8 mouse cellular contexts compared by ENCODE assay signal in genomic region chr11:72795149-72795454, GRCm38 (mm10). TPM values are rescaled to one million over a fixed set of nuclear protein-coding genes. Genes with fewer than 3 reads are reported as not detected.
DNase-seq lines count a peak whose midpoint lies in the region; ATAC-seq and TF ChIP-seq lines count a peak whose summit lies in the region.

No protein-coding gene starts in this region.

- H3K27ac ChIP-seq in kidney, embryonic 15.5 days: peak overlapping the region; percentile 88
- peak overlapping the region; percentile 91 for H3K27ac ChIP-seq in embryonic facial prominence, embryonic 10.5 days (replicated peaks)
- H3K27ac ChIP-seq in intestine, embryonic 14.5 days (ENCODE audit: low read depth): 0 out of 2 replicates have a peak overlapping the region, but pooled peaks have one; percentile 35
- peak overlapping the region; percentile 94 for H3K27ac ChIP-seq in midbrain, postnatal 0 days (ENCODE audit: low read depth, low read length)

- no peak for TF ChIP-seq CTCF in midbrain, postnatal 0 days (IDR thresholded peaks at IDR 0.05)

- H3K4me2 ChIP-seq in kidney, embryonic 15.5 days: peak overlapping the region; percentile 88
- peak overlapping the region; percentile 76 for H3K4me2 ChIP-seq in intestine, embryonic 14.5 days (ENCODE audit: low read length)
- peak overlapping the region; percentile 72 for H3K4me2 ChIP-seq in midbrain, postnatal 0 days (ENCODE audit: low read depth, low read length, poor library complexity, severe bottlenecking)

- H3K4me1 ChIP-seq in kidney, embryonic 15.5 days: peaks cover 19% of the 10 kb centered on the region
- H3K4me1 ChIP-seq in embryonic facial prominence, embryonic 10.5 days: peaks cover 17% of the 10 kb centered on the region
- no peaks in the 10 kb centered on the region; the same call in 1 of the 2 replicates for H3K4me1 ChIP-seq in intestine, embryonic 14.5 days (replicated peaks; ENCODE audit: control insufficient read depth, insufficient read depth, low read length)
- H3K4me1 ChIP-seq in midbrain, postnatal 0 days (ENCODE audit: insufficient read depth, low read length): no peaks in the 10 kb centered on the region

- no peak for DNase-seq in kidney, adult 8-10 months
- DNase-seq in embryonic facial prominence, embryonic 10.5 days (ENCODE audit: low spot score): no peak
- DNase-seq in intestine, embryonic 14.5 days (ENCODE audit: low spot score): no peak
- no peak for DNase-seq in midbrain, postnatal 0 days (ENCODE audit: low spot score)
- DNase-seq in adrenal gland, adult 8-10 months: no peak
- no peak for DNase-seq in embryo, embryonic 11 days
- no peak for DNase-seq in MN1 (ENCODE audit: low spot score)

- peak overlapping the region; percentile 99 for H3K4me3 ChIP-seq in kidney, embryonic 15.5 days (replicated peaks)
- H3K4me3 ChIP-seq in embryonic facial prominence, embryonic 10.5 days: peak overlapping the region; percentile 99
- peak overlapping the region; percentile 75 for H3K4me3 ChIP-seq in intestine, embryonic 14.5 days (ENCODE audit: low read depth, low read length)
- H3K4me3 ChIP-seq in midbrain, postnatal 0 days (ENCODE audit: low read depth, low read length): peak overlapping the region; percentile 99

- H3K27me3 ChIP-seq in kidney, embryonic 15.5 days: no peaks in the 10 kb centered on the region
- no peaks in the 10 kb centered on the region for H3K27me3 ChIP-seq in embryonic facial prominence, embryonic 10.5 days (replicated peaks; ENCODE audit: low read depth, poor library complexity, severe bottlenecking)
- H3K27me3 ChIP-seq in intestine, embryonic 14.5 days (replicated peaks; ENCODE audit: control insufficient read depth, insufficient read depth, low read length): no peaks in the 10 kb centered on the region
- H3K27me3 ChIP-seq in midbrain, postnatal 0 days (ENCODE audit: insufficient read depth, low read length): no peaks in the 10 kb centered on the region

- WGBS in kidney, embryonic 15.5 days: 20% methylated on average over 14 of the region's 14 CpGs
- WGBS in embryonic facial prominence, embryonic 10.5 days: 20% methylated on average over 14 of the region's 14 CpGs
- WGBS in intestine, embryonic 14.5 days: 20% methylated on average over 14 of the region's 14 CpGs
- 19% methylated on average over 14 of the region's 14 CpGs for WGBS in midbrain, postnatal 0 days

- H3K36me3 ChIP-seq in kidney, embryonic 15.5 days: no peaks in the 10 kb centered on the region
- no peaks in the 10 kb centered on the region for H3K36me3 ChIP-seq in embryonic facial prominence, embryonic 10.5 days (replicated peaks)
- H3K36me3 ChIP-seq in intestine, embryonic 14.5 days (ENCODE audit: control insufficient read depth, insufficient read depth, low read length): no peaks in the 10 kb centered on the region
- H3K36me3 ChIP-seq in midbrain, postnatal 0 days (ENCODE audit: insufficient read depth, low read length): peaks cover 3% of the 10 kb centered on the region; the same call in 1 of the 2 replicates

- peak; percentile 34 for ATAC-seq in kidney, embryonic 15.5 days (replicated peaks; ENCODE audit: low FRiP score)
- ATAC-seq in intestine, embryonic 14.5 days (replicated peaks; ENCODE audit: low FRiP score, low TSS enrichment, low read depth): peak; percentile 28; the same call in 1 of the 2 replicates
- ATAC-seq in midbrain, postnatal 0 days (ENCODE audit: low FRiP score): peak; percentile 55

- H3K9ac ChIP-seq in kidney, embryonic 15.5 days: peak overlapping the region; percentile 83
- H3K9ac ChIP-seq in intestine, embryonic 14.5 days (ENCODE audit: low read length): peak overlapping the region; percentile 74
- peak overlapping the region; percentile 90 for H3K9ac ChIP-seq in midbrain, postnatal 0 days (replicated peaks; ENCODE audit: low read length, poor library complexity, severe bottlenecking)

- H3K9me3 ChIP-seq in kidney, embryonic 15.5 days (replicated peaks): no peaks in the 10 kb centered on the region
- H3K9me3 ChIP-seq in embryonic facial prominence, embryonic 10.5 days: no peaks in the 10 kb centered on the region
- H3K9me3 ChIP-seq in intestine, embryonic 14.5 days (ENCODE audit: control insufficient read depth, low read length): no peaks in the 10 kb centered on the region
- H3K9me3 ChIP-seq in midbrain, postnatal 0 days (ENCODE audit: low read length): no peaks in the 10 kb centered on the region

RNA-seq across cellular contexts. Expression of gene Cyb5d2, which starts 0.8 kb away (rescaled TPM):
- 5.2 and 6.4 TPM in 2 replicates for polyA plus RNA-seq in kidney, embryonic 15.5 days (2015; fragmentation: Nextera tagmentation; extraction: Ambion mirVana)
- 3.9 and 4.5 TPM in 2 replicates for polyA plus RNA-seq in embryonic facial prominence, embryonic 10.5 days (2016; fragmentation: Nextera tagmentation; extraction: Ambion mirVana)
- polyA plus RNA-seq in intestine, embryonic 14.5 days (2014; fragmentation: Nextera tagmentation; extraction: Ambion mirVana): 2.5 and 3.7 TPM in 2 replicates
- 9.6 and 9.9 TPM in 2 replicates for total RNA-seq in midbrain, postnatal 0 days (2014; rRNA removed)
- 6.8 and 8.1 TPM in 2 replicates for polyA plus RNA-seq in midbrain, postnatal 0 days (2015; fragmentation: Nextera tagmentation; extraction: Ambion mirVana)
- 10 to 100 TPM; 24.0 to 28.5 (median 27.5) TPM for total RNA-seq in adrenal gland, adult 8-10 months (2022)

RNA-seq across cellular contexts. Expression of gene Zzef1, which starts 0.9 kb away (rescaled TPM):
- 7.9 and 8.9 TPM in 2 replicates for polyA plus RNA-seq in kidney, embryonic 15.5 days (2015; fragmentation: Nextera tagmentation; extraction: Ambion mirVana)
- polyA plus RNA-seq in embryonic facial prominence, embryonic 10.5 days (2016; fragmentation: Nextera tagmentation; extraction: Ambion mirVana): 6.4 and 7.1 TPM in 2 replicates
- polyA plus RNA-seq in intestine, embryonic 14.5 days (2014; fragmentation: Nextera tagmentation; extraction: Ambion mirVana): 12.2 and 12.8 TPM in 2 replicates
- 39.7 and 41.8 TPM in 2 replicates for total RNA-seq in midbrain, postnatal 0 days (2014; rRNA removed)
- polyA plus RNA-seq in midbrain, postnatal 0 days (2015; fragmentation: Nextera tagmentation; extraction: Ambion mirVana): 9.1 and 10.0 TPM in 2 replicates
- 10 to 100 TPM; 40.9 to 59.8 (median 49.6) TPM for total RNA-seq in adrenal gland, adult 8-10 months (2022)

Comparison
In these comparisons a context has a peak if more than half of its experiments do, and no peak if none do; other contexts are left out.
1. H3K27ac ChIP-seq: peak in every context shown above with its lines; median percentile 94 in midbrain, postnatal 0 days; 91 in embryonic facial prominence, embryonic 10.5 days; 88 in kidney, embryonic 15.5 days; 35 in intestine, embryonic 14.5 days.